Mouse (Mus musculus) kidney, embryonic 16.5 days (tissue): Measurements from ENCODE around the gene Tlr2. TPM values are rescaled to one million over a fixed set of nuclear protein-coding genes. Genes with fewer than 3 reads are reported as not detected.

Experiments used
- ATAC-seq: fragments of 200-750 bp; cut with Nextera tagmentation; 2 replicates; pipeline ENCODE4 v1.8.0; 2017; ENCODE audit warnings: moderate TSS enrichment; ENCODE audit not compliant: low FRiP score, low TSS enrichment
- H3K27ac ChIP-seq: fragments of 300-500 bp; sonication (generic); 2 replicates; pipeline ENCODE4 v1.5.1; 2014; ENCODE audit warnings: low read length
- H3K27me3 ChIP-seq: fragments of 300-500 bp; sonication (generic); 2 replicates; pipeline ENCODE4 v1.6.1; 2014; ENCODE audit warnings: low read length, control low read depth, mixed read lengths; ENCODE audit not compliant: insufficient read depth
- H3K36me3 ChIP-seq: fragments of 300-500 bp; sonication (generic); 2 replicates; pipeline ENCODE4 v1.6.1; 2014; ENCODE audit warnings: low read length, control low read depth, mixed read lengths; ENCODE audit not compliant: insufficient read depth
- H3K4me1 ChIP-seq: fragments of 300-500 bp; sonication (generic); 2 replicates; pipeline ENCODE4 v1.6.1; 2014; ENCODE audit warnings: low read length, control low read depth, mixed read lengths; ENCODE audit not compliant: insufficient read depth
- H3K4me2 ChIP-seq: fragments of 300-500 bp; sonication (generic); replicated peaks from 2 replicates; pipeline ENCODE4 v1.6.1; 2014; ENCODE audit warnings: low read depth, low read length
- H3K4me3 ChIP-seq: fragments of 300-500 bp; sonication (generic); 2 replicates; pipeline ENCODE4 v1.5.1; 2014; ENCODE audit warnings: mild to moderate bottlenecking, low read length
- H3K9ac ChIP-seq: fragments of 300-500 bp; sonication (generic); replicated peaks from 2 replicates; pipeline ENCODE4 v1.6.1; 2014; ENCODE audit warnings: low read length
- H3K9me3 ChIP-seq: fragments of 300-500 bp; sonication (generic); 2 replicates; pipeline ENCODE4 v1.6.1; 2016; ENCODE audit warnings: low read length, control low read depth
- WGBS: fragments of 180-500 bp; shearing (Covaris S2); extraction: QIAGEN DNeasy Blood & Tissue Kit; methylation state at CpG from one replicate; pipeline ENCODE4 v1.1.7; 2014; 5-methylcytosine and 5-hydroxymethylcytosine counted together
- polyA plus RNA-seq: library from polyadenylated mRNA; unstranded; fragments of >200 nt; fragmentation: Nextera tagmentation; extraction: Ambion mirVana; gene quantifications from 2 replicates; pipeline ENCODE4 v1.2.1, GENCODE M21; 2015

Tlr2 gene
- polyA plus RNA-seq, 1 experiment from 2014 or later: 3.2 TPM

GRCm38 (mm10) chr3:83839477-83839876 lies 2.1 kb downstream of the Tlr2 start:
- no peak overlapping the region for H3K4me2 ChIP-seq
- no peaks in the 10 kb centered on the region for H3K27me3 ChIP-seq
- no peak overlapping the region for H3K27ac ChIP-seq
- WGBS: 92% methylated on average over 5 of the region's 5 CpGs
- no peaks in the 10 kb centered on the region for H3K4me1 ChIP-seq
- ATAC-seq: no peak
- H3K36me3 ChIP-seq: no peaks in the 10 kb centered on the region
- no peak overlapping the region for H3K4me3 ChIP-seq
- H3K9me3 ChIP-seq: no peaks in the 10 kb centered on the region
- H3K9ac ChIP-seq: no peak overlapping the region

DNA sequence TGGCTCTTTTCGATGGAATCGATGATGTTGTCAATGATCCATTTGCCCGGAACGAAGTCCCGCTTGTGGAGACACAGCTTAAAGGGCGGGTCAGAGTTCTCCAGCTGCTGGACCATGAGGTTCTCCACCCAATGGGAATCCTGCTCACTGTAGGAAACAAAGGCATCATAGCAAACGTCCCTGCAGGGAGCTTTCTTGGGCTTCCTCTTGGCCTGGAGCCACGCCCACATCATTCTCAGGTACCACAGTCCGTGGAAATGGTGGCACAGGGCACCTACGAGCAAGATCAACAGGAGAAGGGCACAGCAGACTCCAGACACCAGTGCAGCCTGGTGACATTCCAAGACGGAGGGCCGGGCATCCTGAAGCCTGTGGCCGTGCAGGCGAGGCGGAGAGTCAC lies 4.9 kb downstream of the Tlr2 start:
- Histone ChIP-seq H3K27ac (no peak overlapping the region), H3K9me3 (no peaks in the 10 kb centered on the region), H3K27me3 (no peaks in the 10 kb centered on the region), H3K36me3 (no peaks in the 10 kb centered on the region), H3K4me1 (no peaks in the 10 kb centered on the region), H3K9ac (no peak overlapping the region), H3K4me3 (no peak overlapping the region), H3K4me2 (no peak overlapping the region)
- 86% methylated on average over 15 of the region's 15 CpGs for WGBS
- no peak for ATAC-seq

GRCm38 (mm10) chr3:83828145-83828611 lies 13.4 kb downstream of the Tlr2 start:
- 52% methylated on average over 5 of the region's 5 CpGs for WGBS
- no peak overlapping the region for H3K4me2 ChIP-seq

DNA sequence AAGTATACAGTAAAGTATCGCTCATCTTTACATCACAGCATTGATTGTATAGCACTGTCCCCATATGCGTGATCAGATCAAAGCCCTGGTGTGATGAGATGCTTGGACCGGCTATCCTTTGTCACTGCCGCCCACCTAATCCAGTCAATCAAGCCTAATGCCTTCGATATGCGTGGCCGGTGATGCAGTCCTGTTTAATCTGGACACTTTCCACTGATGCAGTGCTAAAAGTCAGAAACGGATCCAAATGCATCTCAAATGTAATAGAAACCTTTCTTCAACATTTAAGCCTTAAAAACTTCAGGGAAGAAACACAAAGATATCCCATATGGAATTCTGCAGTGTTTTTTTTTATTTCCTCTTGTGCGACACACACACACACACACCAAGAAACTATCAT lies 13.9 kb downstream of the Tlr2 start:
- H3K27me3 ChIP-seq: no peaks in the 10 kb centered on the region
- 50% methylated on average over 9 of the region's 9 CpGs for WGBS
- no peak overlapping the region for H3K4me3 ChIP-seq
- H3K4me2 ChIP-seq: no peak overlapping the region
- no peak overlapping the region for H3K9ac ChIP-seq
- ATAC-seq: no peak
- H3K4me1 ChIP-seq: no peaks in the 10 kb centered on the region
- no peaks in the 10 kb centered on the region for H3K36me3 ChIP-seq
- no peaks in the 10 kb centered on the region for H3K9me3 ChIP-seq
- H3K27ac ChIP-seq: no peak overlapping the region

More at GRCm38 (mm10) chr3:83828145-83828611, 13.4 kb downstream of the Tlr2 start:
- Histone ChIP-seq H3K4me3 (no peak overlapping the region), H3K27me3 (no peaks in the 10 kb centered on the region), H3K36me3 (no peaks in the 10 kb centered on the region), H3K9me3 (no peaks in the 10 kb centered on the region), H3K27ac (no peak overlapping the region), H3K4me1 (no peaks in the 10 kb centered on the region), H3K9ac (no peak overlapping the region)
- no peak for ATAC-seq

DNA sequence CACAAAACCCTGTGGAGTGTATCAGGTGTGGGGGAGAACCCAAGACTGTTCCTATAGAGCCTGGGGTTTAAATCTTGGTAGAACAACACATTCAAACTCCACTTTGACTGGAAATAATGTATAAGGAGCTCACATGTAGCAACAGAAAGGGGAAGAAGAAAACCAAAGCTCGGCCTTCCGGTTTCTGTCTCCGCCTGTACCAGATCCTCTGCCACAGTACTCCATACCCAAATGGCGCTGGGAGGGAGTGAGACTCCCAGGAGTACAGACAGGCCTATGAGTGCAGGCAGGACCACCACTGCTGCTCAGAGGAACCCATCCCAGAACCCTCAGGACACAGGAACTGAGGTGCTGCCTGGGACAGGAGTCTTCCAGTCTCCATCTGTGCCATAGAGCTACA lies 17.8 kb downstream of the Tlr2 start:
- 91% methylated on average over 4 of the region's 4 CpGs for WGBS
- no peaks in the 10 kb centered on the region for H3K9me3 ChIP-seq
- no peak overlapping the region for H3K4me3 ChIP-seq
- no peak for ATAC-seq
- no peak overlapping the region for H3K27ac ChIP-seq
- H3K4me1 ChIP-seq: no peaks in the 10 kb centered on the region
- H3K9ac ChIP-seq: no peak overlapping the region
- H3K27me3 ChIP-seq: no peaks in the 10 kb centered on the region
- no peaks in the 10 kb centered on the region for H3K36me3 ChIP-seq
- no peak overlapping the region for H3K4me2 ChIP-seq

GRCm38 (mm10) chr3:83816372-83816925 lies 25.1 kb downstream of the Tlr2 start:
- Histone ChIP-seq H3K4me2 (no peak overlapping the region), H3K9me3 (no peaks in the 10 kb centered on the region), H3K4me1 (no peaks in the 10 kb centered on the region), H3K36me3 (no peaks in the 10 kb centered on the region), H3K27me3 (no peaks in the 10 kb centered on the region), H3K27ac (no peak overlapping the region), H3K9ac (no peak overlapping the region), H3K4me3 (no peak overlapping the region)
- no peak for ATAC-seq
- WGBS: 68% methylated on average over 4 of the region's 4 CpGs

DNA sequence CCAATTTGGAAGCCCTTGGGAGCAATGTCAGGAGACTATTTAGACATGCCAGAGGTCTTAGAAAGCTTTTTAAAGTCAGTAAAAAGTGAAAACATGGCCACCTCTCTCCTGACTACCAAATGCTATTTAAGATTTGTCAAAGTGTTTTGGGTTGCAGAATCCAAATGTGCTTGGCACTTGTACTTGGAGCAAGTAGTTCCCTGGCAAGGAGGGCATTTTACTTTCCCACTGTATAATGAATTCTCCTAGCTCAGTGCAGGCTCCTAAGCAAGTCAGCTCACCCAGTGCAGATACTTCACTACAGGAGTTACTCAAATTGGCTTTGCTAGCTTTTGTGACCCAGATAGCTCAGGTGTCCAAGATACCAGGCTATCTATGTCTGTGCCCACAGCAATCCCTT lies 28.7 kb downstream of the Tlr2 start:
- Histone ChIP-seq H3K4me3 (no peak overlapping the region), H3K4me1 (no peaks in the 10 kb centered on the region), H3K4me2 (no peak overlapping the region), H3K27me3 (no peaks in the 10 kb centered on the region), H3K9me3 (no peaks in the 10 kb centered on the region), H3K36me3 (no peaks in the 10 kb centered on the region), H3K27ac (no peak overlapping the region), H3K9ac (no peak overlapping the region)
- ATAC-seq: no peak

- 30% methylated on average over 7 of the region's 7 CpGs for WGBS
- Histone ChIP-seq H3K4me3 (no peak overlapping the region), H3K4me2 (no peak overlapping the region), H3K9ac (no peak overlapping the region), H3K9me3 (no peaks in the 10 kb centered on the region), H3K27ac (no peak overlapping the region), H3K27me3 (no peaks in the 10 kb centered on the region), H3K36me3 (no peaks in the 10 kb centered on the region), H3K4me1 (no peaks in the 10 kb centered on the region)
- ATAC-seq: no peak
Observed at GRCm38 (mm10) chr3:83811987-83812386, 29.6 kb downstream of the Tlr2 start.

DNA sequence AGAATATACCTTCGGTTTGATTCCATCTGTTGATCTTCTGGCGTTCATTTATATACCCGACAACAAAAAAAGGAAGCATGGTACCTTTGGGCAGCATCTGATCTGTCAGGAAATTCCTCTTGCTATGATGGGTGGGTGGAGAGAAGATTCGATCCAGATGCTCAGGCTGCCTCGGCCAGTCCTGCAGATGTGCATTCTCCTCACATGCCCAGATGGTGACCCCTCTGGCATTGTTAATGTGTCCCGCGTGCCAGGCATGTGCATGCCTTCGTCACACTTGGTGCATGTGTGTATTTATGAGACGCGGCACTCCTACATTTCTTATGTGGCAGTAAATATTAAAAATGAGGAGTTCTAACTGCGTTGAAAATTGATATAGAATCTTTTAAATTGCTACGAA lies 33.1 kb downstream of the Tlr2 start:
- Histone ChIP-seq H3K9ac (no peak overlapping the region), H3K4me1 (no peaks in the 10 kb centered on the region), H3K27ac (no peak overlapping the region), H3K4me3 (no peak overlapping the region), H3K36me3 (no peaks in the 10 kb centered on the region), H3K9me3 (no peaks in the 10 kb centered on the region), H3K27me3 (no peaks in the 10 kb centered on the region), H3K4me2 (no peak overlapping the region)
- ATAC-seq: no peak
- WGBS: 85% methylated on average over 12 of the region's 12 CpGs

DNA sequence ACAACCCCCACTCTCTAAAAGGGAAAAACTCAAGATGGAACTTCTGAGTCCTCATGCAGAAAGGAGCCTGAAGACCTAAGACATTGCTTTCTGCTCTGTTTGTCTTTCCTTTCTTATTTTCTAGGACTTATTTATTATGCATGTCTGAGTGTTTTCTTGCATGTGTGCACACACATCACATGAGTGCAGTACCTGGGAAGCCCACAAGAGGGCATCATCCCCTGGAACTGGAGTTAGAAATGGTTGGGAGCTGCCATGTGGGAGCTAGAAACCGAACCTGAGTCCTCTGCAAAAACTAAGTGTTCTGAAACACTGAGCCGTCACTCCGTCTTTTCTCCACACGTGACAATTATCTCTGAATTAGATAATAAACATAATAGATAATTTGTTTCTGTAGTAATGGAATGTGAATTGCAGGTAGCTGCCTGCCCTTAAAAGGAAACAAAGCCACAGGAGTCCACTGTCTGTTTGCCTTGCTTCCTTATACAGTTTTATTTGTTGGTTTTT lies 39.9 kb downstream of the Tlr2 start:
- H3K9ac ChIP-seq: no peak overlapping the region
- no peak overlapping the region for H3K4me2 ChIP-seq
- WGBS: 96% methylated on average over 4 of the region's 4 CpGs
- no peaks in the 10 kb centered on the region for H3K27me3 ChIP-seq
- H3K4me1 ChIP-seq: no peaks in the 10 kb centered on the region
- no peak for ATAC-seq
- no peak overlapping the region for H3K27ac ChIP-seq
- H3K4me3 ChIP-seq: no peak overlapping the region
- H3K9me3 ChIP-seq: peaks cover 6% of the 10 kb centered on the region
- no peaks in the 10 kb centered on the region for H3K36me3 ChIP-seq
